Mouse (Mus musculus): ENCODE measurements around the gene Adsl. TPM values are rescaled to one million over a fixed set of nuclear protein-coding genes. Genes with fewer than 3 reads are reported as not detected.

Adsl gene
- 174 and 190 TPM in 2 replicates for polyA plus RNA-seq (2015; fragmentation: Nextera tagmentation; extraction: Ambion mirVana)

DNA sequence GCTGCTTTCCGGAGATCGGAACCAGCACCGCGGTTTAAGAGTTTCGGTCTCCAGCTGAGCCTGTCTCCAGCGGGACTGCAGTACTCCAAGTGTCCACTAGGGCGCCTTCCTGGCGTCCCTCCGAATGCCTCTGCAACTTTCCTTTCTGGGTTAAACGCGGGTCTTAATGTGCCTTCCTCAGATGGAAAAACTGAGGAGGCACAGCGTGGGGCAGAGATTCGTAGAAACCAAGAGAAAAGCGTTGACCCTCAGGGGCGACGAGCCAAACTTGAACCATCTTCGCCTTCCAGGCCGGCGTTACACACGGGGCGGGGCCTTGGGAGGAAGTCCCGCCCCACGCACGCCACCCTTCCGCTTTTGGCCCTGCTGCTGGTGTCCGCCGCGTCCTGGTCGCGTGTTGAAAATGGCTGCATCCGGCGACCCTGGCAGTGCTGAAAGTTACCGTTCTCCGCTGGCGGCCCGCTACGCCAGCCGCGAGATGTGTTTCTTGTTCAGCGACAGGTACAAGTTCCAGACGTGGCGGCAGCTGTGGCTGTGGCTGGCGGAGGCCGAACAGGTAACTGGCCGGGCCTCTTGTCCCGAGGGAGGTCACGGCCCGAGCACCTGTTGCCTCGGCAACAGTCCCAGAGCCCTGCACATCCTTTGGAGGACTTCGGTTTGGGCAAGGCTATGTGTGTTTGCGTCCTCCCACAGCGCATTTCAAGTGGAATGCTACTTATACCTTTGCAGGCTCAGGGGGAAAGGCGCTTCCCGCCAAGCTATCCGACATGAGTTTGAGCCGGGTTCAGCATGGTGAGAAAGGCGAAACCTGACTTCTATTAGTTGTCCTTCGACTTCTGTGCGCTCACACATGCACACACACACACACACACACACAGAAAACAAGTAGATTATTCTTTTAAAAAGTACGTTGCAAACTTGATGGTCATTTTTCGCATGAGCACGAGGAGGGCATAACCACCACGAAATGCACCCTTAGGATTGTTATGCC is at the start of gene Adsl:
TSS of gene Adsl (plus strand) at position 346 of the 991 bp plus-strand sequence.

DNA sequence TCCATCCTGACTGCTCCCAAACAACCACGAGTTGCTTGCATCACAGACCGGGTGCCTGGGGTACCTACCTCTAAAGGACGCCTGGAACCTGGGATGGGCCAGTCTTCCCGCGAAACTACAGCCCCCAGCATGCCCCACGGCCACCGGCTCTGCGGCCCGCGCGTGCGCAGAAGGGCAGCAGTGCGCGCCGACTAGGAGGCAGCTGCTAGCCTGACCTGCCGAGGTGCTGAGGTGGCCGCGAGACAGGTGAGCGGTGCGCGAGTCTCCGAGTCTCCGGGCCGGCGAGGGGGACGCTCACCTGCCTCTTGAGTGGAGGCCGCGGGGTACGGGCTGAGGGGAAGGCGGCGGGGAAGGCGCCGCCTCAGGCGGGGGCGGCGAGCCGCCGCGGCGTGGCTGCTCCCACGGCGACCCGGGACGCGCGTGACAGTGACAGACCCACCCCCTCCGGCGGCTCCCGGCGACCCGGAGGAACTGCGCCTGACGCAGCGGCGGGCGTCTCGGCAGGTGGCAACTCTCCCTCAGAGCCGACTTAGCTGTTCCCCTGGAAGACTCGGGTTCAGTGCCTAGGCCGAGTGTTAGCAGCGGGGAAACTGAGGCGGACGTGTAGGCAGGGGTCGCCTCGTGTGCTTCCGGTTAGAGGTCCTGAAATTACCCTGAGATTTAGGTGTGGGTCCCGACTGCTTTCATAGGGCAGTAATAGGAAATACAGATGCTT is 29.5 kb downstream of the Adsl start, which contains the start of gene Sgsm3:
TSS of gene Sgsm3 (plus strand) at position 146 of the 715 bp plus-strand sequence.

Small RNA genes within 50 kb of the gene (microRNA-seq; reads per million reads assigned to microRNA genes)
- 2.2 to 3.8 reads per million in 2 experiments for gene Mir5113

Other genes starting within 250 kb of the Adsl start
- 13.2 and 15.2 TPM in 2 replicates for gene Tnrc6b, start 237.2 kb upstream of the Adsl start, polyA plus RNA-seq (2015; fragmentation: Nextera tagmentation; extraction: Ambion mirVana)
- gene Sgsm3, start 29.3 kb downstream of the Adsl start, polyA plus RNA-seq (2015; fragmentation: Nextera tagmentation; extraction: Ambion mirVana) = 11.4 and 13.7 TPM in 2 replicates
- gene Mrtfa, start 242.3 kb downstream of the Adsl start, polyA plus RNA-seq (2015; fragmentation: Nextera tagmentation; extraction: Ambion mirVana) = 17.9 and 20.3 TPM in 2 replicates

Measured in skeletal muscle tissue, postnatal 0 days (tissue).